Mouse (Mus musculus) granulocyte monocyte progenitor cell, adult 5-6 weeks (primary cell): ENCODE results near the gene Xrcc6. TPM values are rescaled to one million over a fixed set of nuclear protein-coding genes. Genes with fewer than 3 reads are reported as not detected.

Experiments
- ATAC-seq: replicated peaks from 2 replicates; pipeline ENCODE4 v1.8.0; 2016; ENCODE audit warnings: mild to moderate bottlenecking, moderate TSS enrichment, inconsistent platforms; ENCODE audit not compliant: poor library complexity, severe bottlenecking
- total RNA-seq, 2 experiments: library from RNA; stranded (forward) in 1 of 2; stranded (reverse) in 1 of 2; fragments of 200-712, 200-1000 nt in 1 of 2; fragments of >200 nt in 1 of 2; fragmentation: Nextera tagmentation in 1 of 2; gene quantifications; 2 replicates each; pipeline ENCODE4 v1.2.3; 2014 to 2017

The Xrcc6 gene
- total RNA-seq (2014; fragmentation: Nextera tagmentation): 104 and 120 TPM in 2 replicates
- total RNA-seq (2017): 234 and 250 TPM in 2 replicates

GRCm38 (mm10) chr15:81987646-81988045 lies at the start of gene Xrcc6:
Xrcc6 (plus strand) TSS chr15:81987835.
- no peak for ATAC-seq

- peak; percentile 56; the same call in 1 of the 2 replicates for ATAC-seq
These were observed 49.4 kb upstream of the Xrcc6 start for GRCm38 (mm10) chr15:81938246-81938645.

GRCm38 (mm10) chr15:81939157-81939715 lies 48.4 kb upstream of the Xrcc6 start:
- no peak for ATAC-seq

- no peak for ATAC-seq
These were observed 47.9 kb upstream of the Xrcc6 start for GRCm38 (mm10) chr15:81939774-81940173.

GRCm38 (mm10) chr15:81940219-81940618 lies 47.4 kb upstream of the Xrcc6 start:
- ATAC-seq: no peak

- no peak for ATAC-seq
These were observed 46.6 kb upstream of the Xrcc6 start for GRCm38 (mm10) chr15:81941010-81941409.

GRCm38 (mm10) chr15:81943176-81943749 lies 44.4 kb upstream of the Xrcc6 start:
- no peak for ATAC-seq

- ATAC-seq: no peak
These were observed 38.6 kb upstream of the Xrcc6 start for GRCm38 (mm10) chr15:81949076-81949475.

- no peak for ATAC-seq
These were observed 38.0 kb upstream of the Xrcc6 start for GRCm38 (mm10) chr15:81949476-81950131.

- no peak for ATAC-seq
These were observed 36.9 kb upstream of the Xrcc6 start for GRCm38 (mm10) chr15:81950716-81951115.

GRCm38 (mm10) chr15:81951159-81951558 lies 36.5 kb upstream of the Xrcc6 start:
- no peak for ATAC-seq

GRCm38 (mm10) chr15:81952310-81952709 lies 35.3 kb upstream of the Xrcc6 start:
- ATAC-seq: no peak

- no peak for ATAC-seq
These were observed 33.5 kb upstream of the Xrcc6 start for GRCm38 (mm10) chr15:81954151-81954583.

- ATAC-seq: no peak
These were observed 32.9 kb upstream of the Xrcc6 start for GRCm38 (mm10) chr15:81954716-81955115.

- no peak for ATAC-seq
These were observed 32.2 kb upstream of the Xrcc6 start for GRCm38 (mm10) chr15:81955414-81955813.

GRCm38 (mm10) chr15:81956457-81956856 lies 31.2 kb upstream of the Xrcc6 start:
- peak; percentile 16; the same call in 1 of the 2 replicates for ATAC-seq

- no peak for ATAC-seq
These were observed 30.0 kb upstream of the Xrcc6 start for GRCm38 (mm10) chr15:81957598-81957997.

GRCm38 (mm10) chr15:81958906-81959305 lies 28.7 kb upstream of the Xrcc6 start:
- peak; percentile 23 for ATAC-seq

GRCm38 (mm10) chr15:81960171-81961077 lies 27.2 kb upstream of the Xrcc6 start, which contains the start of gene Pmm1:
Pmm1 (minus strand) TSS chr15:81960930.
- peak; percentile 97 for ATAC-seq

- ATAC-seq: no peak
These were observed 26.6 kb upstream of the Xrcc6 start for GRCm38 (mm10) chr15:81961078-81961451.

GRCm38 (mm10) chr15:81964262-81964661 lies 23.4 kb upstream of the Xrcc6 start:
- no peak for ATAC-seq
